Mouse (Mus musculus): ENCODE measurements around the gene AI661453.
"Not testable (repeated sequence)": the region's sequence is repeated elsewhere in the genome, so short reads cannot be mapped to it uniquely, and the experiment has no call there.

Gene AI661453

DNA sequence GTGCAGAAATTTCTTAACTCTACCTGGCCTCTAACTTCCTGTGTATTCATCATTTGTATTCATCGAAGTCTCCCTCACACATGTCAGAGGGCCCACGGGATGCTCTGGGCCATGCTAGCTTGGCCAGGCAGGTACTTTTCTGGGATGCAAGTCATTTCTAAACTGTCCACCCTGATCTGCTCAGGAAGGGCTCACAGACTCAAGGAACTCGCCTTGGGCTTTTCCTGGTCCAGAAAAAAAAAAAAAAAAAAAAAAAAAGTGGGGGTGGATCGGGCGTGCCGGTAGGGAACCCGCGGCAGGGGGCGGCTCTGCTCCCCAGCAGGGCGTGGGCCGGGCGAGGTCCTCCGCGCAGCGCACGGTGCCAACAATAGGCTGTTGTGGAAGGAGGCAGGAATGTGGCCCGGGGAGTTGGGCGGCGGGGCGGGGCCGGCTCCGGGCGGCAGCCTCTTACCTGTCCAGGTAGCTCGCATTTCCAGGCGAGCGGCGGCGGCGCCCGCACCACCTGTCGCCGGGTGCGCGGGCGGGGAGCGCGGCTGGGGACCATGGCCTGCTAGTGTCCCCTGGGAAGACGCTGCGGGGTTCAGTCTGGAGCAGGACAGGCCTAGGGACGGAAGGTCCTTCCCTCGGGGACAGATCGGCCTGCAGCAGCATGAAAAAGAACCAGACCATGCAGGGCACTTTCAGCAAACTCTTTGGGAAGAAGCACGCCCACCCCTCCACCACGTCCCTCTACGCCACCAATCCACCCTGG lies at the start of gene AI661453:
TSS of gene AI661453 (plus strand) at position 460 of the 751 bp plus-strand sequence.
- peak; percentile 35 for DNase-seq (ENCODE audit: low spot score)

DNA sequence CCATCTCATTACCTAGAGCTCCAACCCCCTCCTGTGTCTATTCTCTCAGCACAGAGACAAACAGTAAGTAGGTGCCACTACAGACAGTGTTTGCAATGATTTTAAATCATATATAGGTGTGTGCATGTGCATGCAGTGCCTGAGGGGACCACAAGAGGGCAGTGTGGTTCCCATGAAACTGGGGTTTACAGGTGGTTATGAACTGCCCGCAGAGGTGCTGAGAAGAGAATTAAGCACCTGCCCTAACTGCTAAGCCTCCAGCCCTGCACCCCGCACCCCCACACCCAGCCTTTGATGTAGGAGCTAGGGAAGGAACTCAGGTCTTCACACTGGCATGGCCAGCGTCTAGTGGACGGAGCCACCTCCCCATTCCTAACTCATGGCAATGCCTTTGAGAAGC lies 49.8 kb upstream of the AI661453 start:
- DNase-seq (ENCODE audit: low spot score) = no peak

DNA sequence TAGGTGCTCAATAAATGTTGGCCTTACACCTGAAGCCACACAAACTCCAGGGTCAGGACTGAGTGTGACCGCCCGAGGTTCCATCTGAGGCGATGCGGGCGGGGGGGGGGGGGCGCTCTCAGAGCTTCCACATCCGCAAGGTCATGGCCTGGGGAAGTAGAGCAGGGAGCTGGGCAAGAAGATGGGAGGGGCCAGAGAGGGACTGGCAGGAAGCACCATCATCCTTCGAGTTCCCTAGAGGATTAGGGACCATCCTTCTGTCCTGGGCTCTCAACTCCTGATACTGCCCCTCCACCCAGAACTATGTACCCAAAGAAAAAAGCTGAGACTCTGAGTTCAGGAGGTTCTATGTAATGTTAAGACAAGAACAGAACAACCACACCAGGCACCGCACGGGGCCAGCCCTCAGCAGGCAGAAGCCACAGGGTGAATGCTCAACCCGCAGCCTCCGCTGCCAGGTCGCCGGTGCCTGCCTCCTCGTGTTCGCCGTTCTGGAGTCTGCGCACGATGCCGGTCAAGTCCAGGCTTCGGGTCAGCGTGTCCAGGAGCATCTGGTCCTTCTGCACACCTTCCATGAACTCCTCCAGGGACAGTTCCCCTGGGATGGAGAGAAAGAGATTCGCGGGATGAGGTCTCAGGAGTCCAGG lies 42.1 kb upstream of the AI661453 start:
- no peak for DNase-seq (ENCODE audit: low spot score)

- DNase-seq (ENCODE audit: low spot score) = no peak
Observed at GRCm38 (mm10) chr17:47395376-47395913, 41.0 kb upstream of the AI661453 start.

- DNase-seq (ENCODE audit: low spot score) = no peak
Observed at GRCm38 (mm10) chr17:47399091-47399490, 37.3 kb upstream of the AI661453 start.

DNA sequence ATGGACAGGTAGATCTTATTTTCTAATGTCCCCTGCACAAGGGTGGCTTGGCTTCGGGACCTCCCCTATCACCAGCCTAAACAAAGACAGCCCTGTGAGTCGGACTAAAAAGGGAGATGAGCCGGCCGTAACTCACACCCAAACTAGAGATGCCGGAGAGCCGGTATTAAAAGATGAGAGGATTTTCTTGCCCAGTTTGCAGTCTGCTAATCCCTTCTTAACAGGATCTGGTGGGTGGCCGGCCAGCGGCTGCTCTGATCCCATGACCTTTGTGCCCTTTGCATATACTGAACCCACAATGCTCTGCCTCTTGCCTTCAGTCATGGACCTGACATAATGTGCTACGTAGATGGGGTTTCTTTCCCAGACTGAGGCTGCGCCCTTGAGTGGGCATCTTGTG lies 36.0 kb upstream of the AI661453 start, which contains the start of gene Guca1a:
TSS of gene Guca1a (minus strand) at position 134 of the 400 bp plus-strand sequence.
- DNase-seq (ENCODE audit: low spot score) = no peak

DNA sequence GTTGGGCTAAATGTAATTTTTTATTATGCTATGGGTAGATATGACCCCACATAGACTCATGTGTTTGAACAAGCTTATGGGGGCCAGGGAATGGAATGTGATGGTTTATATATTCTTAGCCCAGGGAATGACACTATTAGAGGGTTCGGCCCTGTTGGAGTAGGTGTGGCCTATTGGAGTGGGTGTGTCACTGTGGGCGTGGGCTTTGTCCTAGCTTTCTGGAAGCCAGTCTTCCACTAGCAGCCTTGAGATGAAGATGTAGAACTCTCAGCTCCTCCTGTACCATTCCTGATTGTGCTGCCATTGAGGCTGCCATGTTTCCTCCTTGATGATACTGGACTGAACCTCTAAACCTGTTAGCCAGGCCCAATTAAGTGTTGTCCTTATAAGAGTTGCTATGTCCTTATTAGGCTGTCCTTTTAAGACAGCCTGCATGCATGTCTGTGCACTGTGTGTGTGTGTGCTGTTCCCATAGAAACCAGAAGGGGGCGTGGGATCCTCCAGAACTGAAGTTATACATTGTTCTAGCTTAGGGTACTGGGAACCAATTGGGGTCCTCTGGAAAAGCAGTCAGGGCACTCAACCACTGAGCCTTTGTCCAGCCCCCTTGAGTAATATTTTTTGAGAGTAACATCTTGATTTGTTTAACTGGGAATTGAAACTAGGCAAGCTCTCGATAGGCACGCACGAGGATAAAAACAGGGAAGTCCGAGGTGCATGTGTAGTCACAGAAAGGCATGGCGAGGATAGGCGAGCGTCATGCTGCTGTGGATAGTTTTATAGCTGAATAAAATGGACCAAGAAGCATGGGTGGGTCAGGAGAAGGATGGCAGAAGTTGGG lies 28.5 kb upstream of the AI661453 start:
- no peak for DNase-seq (ENCODE audit: low spot score)

- peak; percentile 36 for DNase-seq (ENCODE audit: low spot score)
Observed at GRCm38 (mm10) chr17:47408558-47408898, 27.9 kb upstream of the AI661453 start.

GRCm38 (mm10) chr17:47409897-47410861 lies 26.2 kb upstream of the AI661453 start:
- DNase-seq (ENCODE audit: low spot score) = not testable (repeated sequence)

DNA sequence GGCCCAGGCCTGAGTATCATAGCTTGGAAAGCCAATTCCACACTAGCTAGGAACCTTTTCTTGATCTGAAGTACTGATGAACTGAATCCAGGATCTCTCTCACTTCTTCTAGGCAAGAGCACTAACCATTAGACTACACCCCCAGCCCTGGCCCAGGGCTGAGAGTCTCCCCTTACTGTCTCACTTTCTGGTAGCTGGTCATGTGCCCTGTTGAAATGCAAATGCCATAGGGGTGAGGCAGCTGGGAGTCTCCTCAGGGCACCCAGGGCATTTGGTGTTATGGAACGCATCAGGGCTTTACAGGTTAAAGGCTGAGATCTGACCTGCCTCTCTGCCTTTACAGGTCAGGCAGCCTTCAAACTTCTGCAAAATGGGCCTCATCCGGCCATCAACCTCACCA lies 16.2 kb upstream of the AI661453 start:
- DNase-seq (ENCODE audit: low spot score) = no peak

DNA sequence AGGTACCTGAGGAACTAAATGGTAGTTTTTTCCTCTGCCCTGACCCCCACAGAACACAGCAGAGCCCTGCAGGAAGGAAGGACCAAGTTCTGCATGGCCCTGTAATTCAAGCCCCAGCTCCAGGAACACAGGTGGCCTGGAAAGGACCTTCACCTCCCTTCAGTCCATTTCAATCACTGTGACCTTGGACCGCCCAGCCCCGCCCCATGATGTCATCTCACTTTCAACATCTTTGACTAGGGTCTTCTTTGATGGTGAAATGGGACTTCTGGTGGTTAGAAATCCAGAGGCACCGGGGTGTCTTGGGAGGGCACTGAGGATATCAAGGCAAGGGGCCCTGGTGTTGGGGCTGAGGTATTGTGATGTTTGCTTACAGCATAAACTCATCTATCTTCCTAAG lies 14.8 kb upstream of the AI661453 start:
- no peak for DNase-seq (ENCODE audit: low spot score)

GRCm38 (mm10) chr17:47422616-47423015 lies 13.8 kb upstream of the AI661453 start:
- not testable (repeated sequence) for DNase-seq (ENCODE audit: low spot score)

DNA sequence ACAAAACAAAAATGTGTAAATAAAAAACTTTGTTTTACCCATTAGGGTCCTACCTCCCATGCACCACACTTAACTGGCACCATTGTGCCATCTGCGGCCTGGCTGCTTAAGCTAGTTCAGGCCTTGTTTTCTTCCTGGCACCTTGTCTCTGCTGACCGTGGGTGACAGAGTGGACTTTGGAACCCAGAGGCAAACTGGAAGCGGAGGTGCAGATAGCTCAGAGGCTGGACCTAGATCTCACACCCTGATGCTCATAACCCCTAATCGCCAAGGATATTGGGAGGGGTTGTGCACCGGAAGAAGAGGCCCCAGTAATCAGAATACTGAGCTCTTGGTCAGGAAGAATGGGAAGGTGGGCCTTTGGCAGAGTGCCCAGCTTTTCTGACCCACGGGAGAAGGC lies 12.2 kb upstream of the AI661453 start:
- DNase-seq (ENCODE audit: low spot score) = no peak

DNA sequence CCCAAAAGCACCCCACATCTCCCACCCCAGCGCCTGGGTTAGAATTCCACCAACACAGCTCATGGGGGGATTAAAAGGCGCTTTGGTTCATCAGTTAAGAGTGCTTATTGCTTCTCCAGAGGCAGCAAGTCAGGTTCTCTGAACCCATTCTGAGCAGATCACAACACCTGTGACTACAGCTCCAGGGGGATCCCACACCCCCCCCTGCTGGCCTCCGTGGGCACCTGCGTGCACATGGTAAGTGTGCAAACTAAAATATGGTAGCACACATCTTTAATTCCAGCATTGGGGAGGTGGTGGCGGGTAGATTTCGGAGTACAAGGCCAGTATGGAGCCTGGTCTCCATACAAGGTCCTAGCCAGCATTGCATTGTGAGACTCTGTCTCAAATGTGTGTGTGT lies 9.1 kb upstream of the AI661453 start:
- DNase-seq (ENCODE audit: low spot score) = no peak

- no peak for DNase-seq (ENCODE audit: low spot score)
Observed at GRCm38 (mm10) chr17:47428831-47429304, 7.5 kb upstream of the AI661453 start.

DNA sequence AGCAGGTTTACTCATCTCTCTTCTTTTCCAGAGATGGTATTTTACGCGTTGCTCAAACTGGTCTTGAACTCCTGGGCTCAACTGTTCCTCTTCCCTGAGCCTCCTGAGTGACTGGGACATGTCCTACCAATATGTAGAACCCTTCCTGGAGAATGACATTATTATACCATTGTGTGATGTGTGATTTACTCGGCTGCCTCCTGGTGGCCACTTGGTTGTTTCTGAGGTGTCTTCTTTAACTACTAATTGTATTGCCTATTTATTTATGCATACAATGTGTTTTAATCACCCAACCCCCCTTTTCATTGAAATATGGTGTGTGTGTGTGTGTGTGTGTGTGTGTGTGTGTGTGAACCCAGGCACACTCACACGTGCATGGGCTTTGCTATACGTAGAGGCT lies 5.6 kb upstream of the AI661453 start:
- DNase-seq (ENCODE audit: low spot score) = no peak

DNA sequence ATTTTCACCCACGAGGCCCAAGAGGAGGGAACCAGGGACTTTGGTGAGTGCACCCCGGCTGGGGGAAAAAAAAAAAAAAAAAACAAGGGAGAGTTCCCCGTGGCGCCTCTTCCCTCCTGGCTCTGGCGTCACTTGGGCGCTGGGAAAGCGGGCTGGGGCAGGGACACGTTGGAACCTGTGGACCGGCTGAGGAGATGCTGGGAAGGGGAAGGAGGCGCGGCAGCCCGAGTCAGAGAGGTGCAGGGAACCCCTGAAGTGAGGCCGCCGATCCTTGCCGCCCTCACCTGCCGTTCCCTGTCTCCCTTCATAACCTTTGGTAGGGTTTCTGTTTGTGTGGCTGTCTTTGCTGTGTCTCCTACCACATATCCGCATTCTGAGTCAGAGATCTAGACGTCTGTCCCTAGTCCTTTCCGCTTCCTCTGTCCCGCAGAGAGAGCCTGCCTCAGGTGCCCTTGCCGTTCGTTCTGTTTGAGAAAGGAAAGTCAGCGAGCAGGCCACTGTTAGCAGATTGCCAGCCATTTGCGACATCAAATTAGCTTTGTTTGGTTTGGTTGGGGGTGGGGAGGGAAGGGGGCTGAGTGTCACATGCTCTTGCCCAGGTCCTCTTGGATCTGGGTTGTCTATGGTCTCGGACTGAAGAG lies 612 bp downstream of the AI661453 start, which contains the start of gene 1700001C19Rik:
TSS of gene 1700001C19Rik (minus strand) at position 470 of the 641 bp plus-strand sequence.
- DNase-seq (ENCODE audit: low spot score) = no peak

DNA sequence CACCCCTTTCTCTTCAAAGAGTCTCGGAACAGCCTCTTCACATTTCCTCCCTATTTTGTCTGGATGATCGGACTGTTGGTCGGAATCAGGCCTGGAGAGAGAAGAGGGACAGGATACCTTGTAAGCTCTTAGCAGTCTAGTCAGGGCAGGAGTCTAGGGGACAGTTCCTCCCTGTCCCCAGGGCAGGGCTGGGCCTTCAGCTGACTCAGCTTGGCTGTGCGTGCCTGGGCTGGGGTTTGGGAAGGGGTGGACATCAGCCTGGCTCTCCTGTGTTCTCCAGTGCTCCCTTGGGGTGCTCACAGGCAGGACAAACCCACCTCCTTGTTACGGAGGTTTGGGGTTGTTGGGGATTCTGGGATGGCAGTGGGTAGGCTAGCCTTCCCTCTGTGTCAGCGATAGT lies 2.2 kb downstream of the AI661453 start:
- no peak for DNase-seq (ENCODE audit: low spot score)

DNA sequence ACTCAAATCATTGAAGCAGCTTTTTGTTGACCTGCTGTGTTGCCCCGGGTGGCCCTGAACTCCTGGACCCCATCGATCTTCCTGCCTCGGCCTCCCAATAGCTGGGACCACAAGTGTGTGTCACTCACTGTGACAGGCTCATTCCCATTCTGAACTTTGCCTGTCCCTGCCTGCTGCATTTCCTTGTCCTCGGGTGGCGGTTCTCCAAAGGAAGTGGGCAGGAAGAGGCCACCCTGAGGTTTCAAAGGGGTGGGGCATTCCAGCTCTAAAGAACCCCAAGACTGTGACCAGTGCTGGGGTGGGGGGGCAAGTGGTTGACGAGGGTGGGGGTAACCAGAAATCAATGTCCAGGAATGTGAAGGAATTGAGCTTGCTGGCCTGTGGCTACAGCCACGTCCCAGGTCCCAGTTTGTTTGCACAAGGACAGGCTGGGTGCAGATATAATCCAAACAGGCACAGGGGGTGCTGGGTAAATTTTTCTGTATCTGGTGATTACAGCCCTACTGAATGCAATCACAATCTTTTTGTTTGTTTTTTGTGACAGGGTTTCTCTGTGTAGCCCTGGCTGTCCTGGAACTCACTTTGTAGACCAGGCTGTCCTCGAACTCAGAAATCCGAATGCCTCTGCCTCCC lies 3.1 kb downstream of the AI661453 start:
- no peak for DNase-seq (ENCODE audit: low spot score)

DNA sequence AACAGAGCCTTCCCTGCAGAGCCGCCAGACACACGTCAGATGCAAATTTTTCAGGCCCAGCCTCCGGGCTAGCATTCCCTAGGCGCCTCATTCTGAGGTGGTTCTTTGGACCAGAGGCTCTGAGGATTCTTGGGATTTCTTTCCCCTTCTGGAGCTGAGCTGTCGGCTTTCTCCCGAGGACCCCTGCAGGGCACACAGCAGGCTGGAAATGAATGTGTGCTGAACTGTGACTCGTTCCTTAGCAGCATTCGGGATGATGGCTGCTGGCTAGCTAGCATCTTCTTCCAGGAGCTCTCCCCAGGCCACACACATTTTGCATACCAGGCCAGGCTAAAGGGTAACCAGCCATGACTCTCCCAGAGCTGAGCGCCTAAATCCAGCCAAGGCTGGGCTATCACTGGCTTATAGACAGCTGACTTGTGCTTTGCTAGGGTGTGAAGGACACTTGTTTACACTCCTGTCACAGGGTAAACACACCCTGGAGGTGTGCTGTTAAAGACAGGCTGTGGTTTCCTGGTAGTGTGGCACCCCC lies 4.0 kb downstream of the AI661453 start:
- no peak for DNase-seq (ENCODE audit: low spot score)

Data from urinary bladder, postnatal 10 days (tissue).